In the genomic region with DNA sequence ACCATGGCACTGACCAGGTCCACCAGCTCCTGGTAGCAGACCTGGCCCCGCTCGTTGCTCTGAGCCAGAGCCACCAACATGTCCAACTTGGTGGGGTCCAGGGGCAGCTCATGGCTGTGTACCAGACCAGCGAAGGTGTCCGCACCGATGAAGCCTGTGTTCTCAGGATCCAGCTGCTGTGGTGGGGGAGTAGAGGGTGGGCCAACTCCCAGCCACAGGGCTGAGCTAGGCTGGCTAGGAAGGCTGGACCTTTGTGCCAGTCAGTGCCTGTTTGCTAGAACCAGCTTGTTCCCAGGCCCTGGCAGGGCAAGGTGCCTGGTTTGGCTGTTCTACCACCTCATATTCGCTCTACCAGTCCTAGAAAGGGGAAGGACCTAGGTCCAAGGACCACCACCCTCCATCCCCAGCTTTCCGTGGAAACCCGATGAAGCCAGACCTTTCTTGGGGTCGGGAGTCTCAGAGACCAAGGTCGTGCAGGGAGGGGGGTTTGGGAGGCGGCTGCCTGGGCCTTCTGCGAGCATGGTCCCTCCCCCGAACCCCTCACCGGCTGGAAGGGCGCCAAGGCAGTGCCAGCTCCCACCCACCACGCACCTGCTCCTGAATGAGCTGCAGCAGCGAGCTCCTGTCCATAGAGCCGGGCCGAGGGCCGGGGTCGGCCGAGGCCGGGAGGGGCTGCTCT, we compare ENCODE assay signal across 8 mouse cellular contexts. TPM values are rescaled to one million over a fixed set of nuclear protein-coding genes. Genes with fewer than 3 reads are reported as not detected.
DNase-seq lines count a peak whose midpoint lies in the region; ATAC-seq lines count a peak whose summit lies in the region.

No protein-coding gene starts in this region.

- no peak for ATAC-seq in embryonic facial prominence, embryonic 12.5 days (ENCODE audit: insufficient number of reproducible peaks, insufficient read depth, low FRiP score, low TSS enrichment)
- no peak for ATAC-seq in hindbrain, embryonic 13.5 days (ENCODE audit: low FRiP score)
- ATAC-seq in liver, embryonic 11.5 days (replicated peaks; ENCODE audit: low FRiP score) = no peak
- no peak for ATAC-seq in stomach, embryonic 16.5 days (ENCODE audit: insufficient read depth, low FRiP score)

- H3K4me2 ChIP-seq in embryonic facial prominence, embryonic 12.5 days (replicated peaks) = peak overlapping the region; percentile 79
- peak overlapping the region; percentile 99 for H3K4me2 ChIP-seq in hindbrain, embryonic 13.5 days
- H3K4me2 ChIP-seq in liver, embryonic 11.5 days = peak overlapping the region; percentile 77
- H3K4me2 ChIP-seq in stomach, embryonic 16.5 days (ENCODE audit: low read depth, low read length) = peak overlapping the region; percentile 64

- peaks cover 50% of the 10 kb centered on the region for H3K36me3 ChIP-seq in embryonic facial prominence, embryonic 12.5 days
- H3K36me3 ChIP-seq in hindbrain, embryonic 13.5 days = peaks cover 49% of the 10 kb centered on the region
- H3K36me3 ChIP-seq in liver, embryonic 11.5 days (ENCODE audit: control insufficient read depth, insufficient read depth, low read length) = peaks cover 36% of the 10 kb centered on the region
- H3K36me3 ChIP-seq in stomach, embryonic 16.5 days (ENCODE audit: control insufficient read depth, insufficient read depth, low read length) = peaks cover 32% of the 10 kb centered on the region

- H3K4me3 ChIP-seq in embryonic facial prominence, embryonic 12.5 days = peak overlapping the region; percentile 36
- H3K4me3 ChIP-seq in hindbrain, embryonic 13.5 days = peak overlapping the region; percentile 49
- H3K4me3 ChIP-seq in liver, embryonic 11.5 days (ENCODE audit: low read depth, low read length) = peak overlapping the region; percentile 40
- H3K4me3 ChIP-seq in stomach, embryonic 16.5 days (replicated peaks; ENCODE audit: low read length) = peak overlapping the region; percentile 36

- peak; percentile 68 for DNase-seq in layer of hippocampus, adult 11-12 months (ENCODE audit: low spot score)
- no peak for DNase-seq in layer of hippocampus, adult 9-11 months
- no peak for DNase-seq in liver, embryonic 11.5 days (ENCODE audit: low spot score)
- no peak for DNase-seq in left cerebral cortex, adult 11 months (ENCODE audit: low spot score)
- DNase-seq in urinary bladder, postnatal 10 days (ENCODE audit: low spot score) = no peak

- H3K4me1 ChIP-seq in embryonic facial prominence, embryonic 12.5 days = peaks cover 48% of the 10 kb centered on the region
- H3K4me1 ChIP-seq in hindbrain, embryonic 13.5 days (replicated peaks) = peaks cover 66% of the 10 kb centered on the region
- H3K4me1 ChIP-seq in liver, embryonic 11.5 days (replicated peaks; ENCODE audit: control insufficient read depth, insufficient read depth, low read length) = peaks cover 44% of the 10 kb centered on the region
- peaks cover 40% of the 10 kb centered on the region for H3K4me1 ChIP-seq in stomach, embryonic 16.5 days (ENCODE audit: control insufficient read depth, insufficient read depth, low read length)

- H3K9ac ChIP-seq in embryonic facial prominence, embryonic 12.5 days = peak overlapping the region; percentile 55
- peak overlapping the region; percentile 91 for H3K9ac ChIP-seq in hindbrain, embryonic 13.5 days
- H3K9ac ChIP-seq in liver, embryonic 11.5 days (ENCODE audit: low read depth, low read length) = peak overlapping the region; percentile 58
- H3K9ac ChIP-seq in stomach, embryonic 16.5 days (ENCODE audit: low read length) = peak overlapping the region; percentile 71

- 21% methylated on average over 23 of the region's 23 CpGs for WGBS in embryonic facial prominence, embryonic 12.5 days
- WGBS in hindbrain, embryonic 13.5 days = 22% methylated on average over 23 of the region's 23 CpGs
- WGBS in liver, embryonic 11.5 days = 24% methylated on average over 23 of the region's 23 CpGs
- 23% methylated on average over 23 of the region's 23 CpGs for WGBS in stomach, embryonic 16.5 days

- no peaks in the 10 kb centered on the region for H3K27me3 ChIP-seq in embryonic facial prominence, embryonic 12.5 days
- H3K27me3 ChIP-seq in hindbrain, embryonic 13.5 days = no peaks in the 10 kb centered on the region
- H3K27me3 ChIP-seq in liver, embryonic 11.5 days (replicated peaks; ENCODE audit: control insufficient read depth, insufficient read depth, low read length) = no peaks in the 10 kb centered on the region
- H3K27me3 ChIP-seq in stomach, embryonic 16.5 days (ENCODE audit: control insufficient read depth, insufficient read depth, low read length) = no peaks in the 10 kb centered on the region

- no peak overlapping the region for H3K27ac ChIP-seq in embryonic facial prominence, embryonic 12.5 days
- peak overlapping the region; percentile 88 for H3K27ac ChIP-seq in hindbrain, embryonic 13.5 days
- H3K27ac ChIP-seq in liver, embryonic 11.5 days (ENCODE audit: low read depth, low read length) = peak overlapping the region; percentile 8; the same call in 1 of the 2 replicates
- no peak overlapping the region for H3K27ac ChIP-seq in stomach, embryonic 16.5 days (ENCODE audit: low read length)

- H3K9me3 ChIP-seq in embryonic facial prominence, embryonic 12.5 days = no peaks in the 10 kb centered on the region
- H3K9me3 ChIP-seq in hindbrain, embryonic 13.5 days = no peaks in the 10 kb centered on the region
- no peaks in the 10 kb centered on the region for H3K9me3 ChIP-seq in liver, embryonic 11.5 days (ENCODE audit: control insufficient read depth, low read length)
- no peaks in the 10 kb centered on the region for H3K9me3 ChIP-seq in stomach, embryonic 16.5 days (replicated peaks; ENCODE audit: control insufficient read depth, low read length)

RNA-seq across cellular contexts. Expression of a gene that starts 0.6 kb away (rescaled TPM):
- 1.2 and 1.6 TPM in 2 replicates for polyA plus RNA-seq in embryonic facial prominence, embryonic 12.5 days (2016; fragmentation: Nextera tagmentation; extraction: Ambion mirVana)
- 24.2 and 25.5 TPM in 2 replicates for polyA plus RNA-seq in hindbrain, embryonic 13.5 days (2015; fragmentation: Nextera tagmentation; extraction: Ambion mirVana)
- 0.60 and 1.6 TPM in 2 replicates for polyA plus RNA-seq in liver, embryonic 11.5 days (2014; fragmentation: Nextera tagmentation; extraction: Ambion mirVana)
- polyA plus RNA-seq in stomach, embryonic 16.5 days (2015; fragmentation: Nextera tagmentation; extraction: Ambion mirVana) = 2.5 and 2.8 TPM in 2 replicates

RNA-seq across cellular contexts. Expression of a gene that starts 3.3 kb away (rescaled TPM):
- polyA plus RNA-seq in embryonic facial prominence, embryonic 12.5 days (2016; fragmentation: Nextera tagmentation; extraction: Ambion mirVana) = 334 and 338 TPM in 2 replicates
- polyA plus RNA-seq in hindbrain, embryonic 13.5 days (2015; fragmentation: Nextera tagmentation; extraction: Ambion mirVana) = 325 and 337 TPM in 2 replicates
- 249 and 252 TPM in 2 replicates for polyA plus RNA-seq in liver, embryonic 11.5 days (2014; fragmentation: Nextera tagmentation; extraction: Ambion mirVana)
- 312 and 314 TPM in 2 replicates for polyA plus RNA-seq in stomach, embryonic 16.5 days (2015; fragmentation: Nextera tagmentation; extraction: Ambion mirVana)

RNA-seq across cellular contexts. Expression of a gene that starts 5.0 kb away (rescaled TPM):
- polyA plus RNA-seq in embryonic facial prominence, embryonic 12.5 days (2016; fragmentation: Nextera tagmentation; extraction: Ambion mirVana) = 1.5 and 2.4 TPM in 2 replicates
- polyA plus RNA-seq in hindbrain, embryonic 13.5 days (2015; fragmentation: Nextera tagmentation; extraction: Ambion mirVana) = 8.1 and 8.5 TPM in 2 replicates
- polyA plus RNA-seq in liver, embryonic 11.5 days (2014; fragmentation: Nextera tagmentation; extraction: Ambion mirVana) = 0.78 and 1.1 TPM in 2 replicates
- 2.7 and 3.4 TPM in 2 replicates for polyA plus RNA-seq in stomach, embryonic 16.5 days (2015; fragmentation: Nextera tagmentation; extraction: Ambion mirVana)

RNA-seq across cellular contexts. Expression of a gene that starts 7.9 kb away (rescaled TPM):
- polyA plus RNA-seq in embryonic facial prominence, embryonic 12.5 days (2016; fragmentation: Nextera tagmentation; extraction: Ambion mirVana) = 53.9 and 57.0 TPM in 2 replicates
- polyA plus RNA-seq in hindbrain, embryonic 13.5 days (2015; fragmentation: Nextera tagmentation; extraction: Ambion mirVana) = 62.9 and 64.2 TPM in 2 replicates
- polyA plus RNA-seq in liver, embryonic 11.5 days (2014; fragmentation: Nextera tagmentation; extraction: Ambion mirVana) = 36.6 and 37.0 TPM in 2 replicates
- polyA plus RNA-seq in stomach, embryonic 16.5 days (2015; fragmentation: Nextera tagmentation; extraction: Ambion mirVana) = 56.7 and 58.1 TPM in 2 replicates

RNA-seq across cellular contexts. Expression of a gene that starts 8.1 kb away (rescaled TPM):
- 23.0 and 26.9 TPM in 2 replicates for polyA plus RNA-seq in embryonic facial prominence, embryonic 12.5 days (2016; fragmentation: Nextera tagmentation; extraction: Ambion mirVana)
- 14.5 and 15.9 TPM in 2 replicates for polyA plus RNA-seq in hindbrain, embryonic 13.5 days (2015; fragmentation: Nextera tagmentation; extraction: Ambion mirVana)
- 9.6 and 12.8 TPM in 2 replicates for polyA plus RNA-seq in liver, embryonic 11.5 days (2014; fragmentation: Nextera tagmentation; extraction: Ambion mirVana)
- polyA plus RNA-seq in stomach, embryonic 16.5 days (2015; fragmentation: Nextera tagmentation; extraction: Ambion mirVana) = 22.4 and 23.5 TPM in 2 replicates

Comparison
In these comparisons a context has a peak if more than half of its experiments do, and no peak if none do; other contexts are left out.
1. H3K27ac ChIP-seq: peak in hindbrain, embryonic 13.5 days (single experiment) and liver, embryonic 11.5 days (single experiment); none in embryonic facial prominence, embryonic 12.5 days (single experiment) and stomach, embryonic 16.5 days (single experiment).
2. Peak in every context shown above with its lines, with median percentiles within 50 percentile points of each other: H3K4me2 ChIP-seq, H3K4me3 ChIP-seq and H3K9ac ChIP-seq.